Mouse (Mus musculus): ENCODE results near the gene Fam213a.

- TF ChIP-seq POLR2A (IDR thresholded peaks at IDR 0.05; ENCODE audit: borderline replicate concordance, insufficient read depth, low read length) (no peak), CTCF (IDR thresholded peaks at IDR 0.05; ENCODE audit: borderline replicate concordance, insufficient read depth, low read depth, low read length) (no peak)
These were observed 15.7 kb upstream of the Fam213a start for GRCm38 (mm10) chr14:41029303-41029702.
